Mouse (Mus musculus) neural tube, embryonic 11.5 days (tissue): ENCODE results near the gene Surf4. TPM values are rescaled to one million over a fixed set of nuclear protein-coding genes. Genes with fewer than 3 reads are reported as not detected.

ENCODE experiments used
- ATAC-seq: fragments of 200-750 bp; cut with Nextera tagmentation; 2 replicates; pipeline ENCODE4 v1.8.0; 2017; ENCODE audit warnings: moderate number of reproducible peaks, mild to moderate bottlenecking, moderate TSS enrichment, moderate library complexity; ENCODE audit not compliant: insufficient read depth, low FRiP score, low TSS enrichment
- DNase-seq: peaks from one replicate; pipeline ENCODE4 v3.0.0-alpha.2; 2015; ENCODE audit warnings: low spot score
- H3K27ac ChIP-seq: fragments of 300-500 bp; sonication (generic); 2 replicates; pipeline ENCODE4 v1.5.1; 2014; ENCODE audit warnings: low read depth, mild to moderate bottlenecking, low read length
- H3K27me3 ChIP-seq: fragments of 300-500 bp; sonication (generic); 2 replicates; pipeline ENCODE4 v1.6.1; 2014; ENCODE audit warnings: mild to moderate bottlenecking, low read length, mixed read lengths; ENCODE audit not compliant: control insufficient read depth, insufficient read depth
- H3K36me3 ChIP-seq: fragments of 300-500 bp; sonication (generic); 2 replicates; pipeline ENCODE4 v1.6.1; 2014; ENCODE audit warnings: mild to moderate bottlenecking, low read length, moderate library complexity, mixed read lengths; ENCODE audit not compliant: control insufficient read depth, insufficient read depth
- H3K4me1 ChIP-seq: fragments of 300-500 bp; sonication (generic); 2 replicates; pipeline ENCODE4 v1.6.1; 2014; ENCODE audit warnings: low read length, mixed read lengths; ENCODE audit not compliant: control insufficient read depth, insufficient read depth
- H3K4me2 ChIP-seq: fragments of 300-500 bp; sonication (generic); 2 replicates; pipeline ENCODE4 v1.6.1; 2014; ENCODE audit warnings: low read depth, mild to moderate bottlenecking, moderate library complexity
- H3K4me3 ChIP-seq: fragments of 300-500 bp; sonication (generic); 2 replicates; pipeline ENCODE4 v1.5.1; 2014; ENCODE audit warnings: low read depth, low read length
- H3K9ac ChIP-seq: fragments of 300-500 bp; sonication (generic); 2 replicates; pipeline ENCODE4 v1.6.1; 2014; ENCODE audit warnings: mild to moderate bottlenecking, low read length
- H3K9me3 ChIP-seq: fragments of 300-500 bp; sonication (generic); 2 replicates; pipeline ENCODE4 v1.6.1; 2016; ENCODE audit warnings: low read length; ENCODE audit not compliant: control insufficient read depth
- WGBS: fragments of 180-500 bp; shearing (Covaris S2); extraction: QIAGEN DNeasy Blood & Tissue Kit; methylation state at CpG from one replicate; pipeline ENCODE4 v1.1.7; 2014; 5-methylcytosine and 5-hydroxymethylcytosine counted together
- polyA plus RNA-seq: library from polyadenylated mRNA; unstranded; fragments of >200 nt; fragmentation: Nextera tagmentation; extraction: Ambion mirVana; gene quantifications from 2 replicates; pipeline ENCODE4 v1.2.1, GENCODE M21; 2014

Surf4 gene
- polyA plus RNA-seq, 1 experiment from 2014 or later: 171 TPM

DNA sequence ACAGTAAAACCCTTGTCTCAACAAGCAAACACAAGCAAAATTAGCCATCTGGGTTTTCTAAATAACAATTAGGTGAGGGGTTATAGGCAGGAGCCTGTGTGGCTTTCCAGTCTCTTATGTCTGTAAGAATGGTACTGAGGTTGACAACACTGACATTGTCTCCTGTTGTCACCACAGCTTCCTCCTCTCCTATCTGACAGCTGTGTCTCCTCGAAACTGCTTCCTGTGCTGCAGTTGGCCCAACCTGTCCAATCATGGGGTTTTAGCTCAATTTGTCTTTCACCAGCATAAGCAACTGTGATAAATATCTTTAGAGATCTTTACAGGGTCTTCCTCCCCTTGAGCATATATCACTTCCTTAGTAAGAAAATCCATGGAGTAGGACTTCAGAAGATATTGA is 2.7 kb upstream of the Surf4 start:
- ATAC-seq (no peak), DNase-seq (no peak)
- Histone ChIP-seq H3K27me3 (no peaks in the 10 kb centered on the region), H3K9me3 (no peaks in the 10 kb centered on the region), H3K36me3 (no peaks in the 10 kb centered on the region), H3K4me1 (peaks cover 8% of the 10 kb centered on the region; the same call in 1 of the 2 replicates), H3K4me3 (no peak overlapping the region), H3K4me2 (no peak overlapping the region), H3K27ac (no peak overlapping the region), H3K9ac (no peak overlapping the region)
- WGBS: 73% methylated on average over 1 of the region's 1 CpGs

GRCm38 (mm10) chr2:26935286-26935685 is 1.6 kb upstream of the Surf4 start:
- Histone ChIP-seq H3K9me3 (no peaks in the 10 kb centered on the region), H3K27me3 (no peaks in the 10 kb centered on the region), H3K4me1 (peaks cover 15% of the 10 kb centered on the region; the same call in 1 of the 2 replicates), H3K27ac (no peak overlapping the region), H3K9ac (no peak overlapping the region), H3K36me3 (no peaks in the 10 kb centered on the region), H3K4me3 (no peak overlapping the region), H3K4me2 (no peak overlapping the region)
- ATAC-seq (no peak), DNase-seq (no peak)
- whole genome bisulfite sequencing: 94% methylated on average over 2 of the region's 2 CpGs

- Histone ChIP-seq H3K36me3 (peaks cover 2% of the 10 kb centered on the region; the same call in 1 of the 2 replicates), H3K4me2 (peak overlapping the region; percentile 88), H3K4me3 (peak overlapping the region; percentile 96), H3K4me1 (peaks cover 15% of the 10 kb centered on the region; the same call in 1 of the 2 replicates), H3K27ac (peak overlapping the region; percentile 78), H3K27me3 (no peaks in the 10 kb centered on the region), H3K9me3 (no peaks in the 10 kb centered on the region), H3K9ac (peak overlapping the region; percentile 96)
- DNase-seq (no peak), ATAC-seq (peak; percentile 45; the same call in 1 of the 2 replicates)
- WGBS: 3% methylated on average over 45 of the region's 49 CpGs
Measured at GRCm38 (mm10) chr2:26932473-26933303, 1.0 kb downstream of the Surf4 start.

- H3K27me3 ChIP-seq: no peaks in the 10 kb centered on the region
Measured at GRCm38 (mm10) chr2:26930390-26930789, 3.3 kb downstream of the Surf4 start.

DNA sequence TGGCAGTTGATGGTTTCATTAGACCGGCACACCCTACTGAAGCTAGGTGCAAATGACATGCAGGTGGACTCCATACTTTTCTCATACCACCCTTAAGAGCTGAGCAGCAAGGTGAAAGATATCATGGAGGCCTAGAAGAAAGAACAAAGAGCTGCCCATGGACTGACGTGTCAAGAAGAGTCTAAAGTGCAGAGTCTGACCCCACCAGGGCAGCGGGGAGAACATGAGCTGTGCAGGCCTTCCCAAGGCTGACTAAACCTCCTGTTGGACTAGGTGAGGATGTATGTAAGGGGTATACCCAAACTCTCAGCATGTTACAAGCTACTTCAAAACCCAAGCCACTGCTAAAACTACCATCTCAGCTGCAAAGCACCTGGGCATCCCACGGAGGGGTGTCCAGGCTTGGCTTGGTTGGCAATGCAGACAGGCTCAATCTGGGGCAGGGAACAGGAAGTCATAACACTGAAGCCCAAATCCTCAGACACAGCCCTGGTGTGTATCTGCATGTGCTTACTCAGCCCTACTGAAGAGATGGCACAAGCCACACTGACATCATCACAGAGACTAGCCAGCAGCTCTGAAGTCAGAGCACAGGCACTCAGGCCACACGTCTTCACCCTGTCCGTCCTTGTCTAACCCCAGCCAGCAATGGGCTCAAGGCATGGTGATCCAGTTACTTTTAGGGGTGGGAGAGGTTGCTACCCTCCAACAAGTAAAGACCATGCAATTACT is 5.8 kb downstream of the Surf4 start:
- Histone ChIP-seq H3K36me3 (peaks cover 18% of the 10 kb centered on the region), H3K4me3 (no peak overlapping the region), H3K27me3 (no peaks in the 10 kb centered on the region), H3K9ac (no peak overlapping the region), H3K9me3 (no peaks in the 10 kb centered on the region), H3K4me1 (peaks cover 15% of the 10 kb centered on the region; the same call in 1 of the 2 replicates), H3K4me2 (no peak overlapping the region), H3K27ac (no peak overlapping the region)
- no peak for ATAC-seq
- DNase-seq: no peak
- WGBS: 91% methylated on average over 6 of the region's 6 CpGs

More at GRCm38 (mm10) chr2:26930390-26930789, 3.3 kb downstream of the Surf4 start:
- Histone ChIP-seq H3K4me2 (no peak overlapping the region), H3K4me1 (peaks cover 15% of the 10 kb centered on the region; the same call in 1 of the 2 replicates), H3K9ac (no peak overlapping the region), H3K27ac (no peak overlapping the region), H3K9me3 (no peaks in the 10 kb centered on the region), H3K36me3 (peaks cover 5% of the 10 kb centered on the region), H3K4me3 (no peak overlapping the region)
- 53% methylated on average over 1 of the region's 1 CpGs for WGBS
- ATAC-seq (no peak), DNase-seq (peak; percentile 58)

DNA sequence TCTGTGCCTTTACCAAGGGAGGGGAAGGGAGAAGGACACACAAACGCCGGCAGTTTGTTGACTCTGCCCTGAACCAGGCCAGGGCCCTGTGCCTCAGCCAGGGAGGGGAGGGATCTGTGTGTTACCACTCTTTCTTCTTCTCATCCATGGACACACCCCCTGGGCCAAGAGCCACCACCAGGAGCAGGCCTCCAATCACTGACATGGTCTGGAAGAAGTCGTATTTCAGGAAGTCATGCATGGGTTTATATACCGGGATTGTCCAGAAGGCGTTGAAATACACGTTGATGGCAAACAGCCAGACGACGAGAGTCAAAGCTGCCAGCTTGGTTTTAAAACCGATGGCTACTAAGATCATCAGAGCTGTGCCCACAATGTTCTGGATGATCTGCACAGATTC is 11.9 kb downstream of the Surf4 start:
- DNase-seq (no peak), ATAC-seq (no peak)
- Histone ChIP-seq H3K9ac (no peak overlapping the region), H3K27ac (no peak overlapping the region), H3K9me3 (no peaks in the 10 kb centered on the region), H3K4me3 (no peak overlapping the region), H3K27me3 (no peaks in the 10 kb centered on the region), H3K36me3 (peaks cover 40% of the 10 kb centered on the region), H3K4me1 (peaks cover 14% of the 10 kb centered on the region), H3K4me2 (no peak overlapping the region)
- WGBS: 88% methylated on average over 9 of the region's 9 CpGs

GRCm38 (mm10) chr2:26920190-26920855 is 13.4 kb downstream of the Surf4 start:
- H3K4me3 ChIP-seq: no peak overlapping the region
- H3K9ac ChIP-seq: no peak overlapping the region
- H3K27ac ChIP-seq: no peak overlapping the region
- H3K4me1 ChIP-seq: peaks cover 20% of the 10 kb centered on the region
- no peak overlapping the region for H3K4me2 ChIP-seq
- DNase-seq (no peak), ATAC-seq (no peak)
- 90% methylated on average over 6 of the region's 6 CpGs for whole genome bisulfite sequencing
- no peaks in the 10 kb centered on the region for H3K27me3 ChIP-seq
- H3K36me3 ChIP-seq: peaks cover 36% of the 10 kb centered on the region
- no peaks in the 10 kb centered on the region for H3K9me3 ChIP-seq

DNA sequence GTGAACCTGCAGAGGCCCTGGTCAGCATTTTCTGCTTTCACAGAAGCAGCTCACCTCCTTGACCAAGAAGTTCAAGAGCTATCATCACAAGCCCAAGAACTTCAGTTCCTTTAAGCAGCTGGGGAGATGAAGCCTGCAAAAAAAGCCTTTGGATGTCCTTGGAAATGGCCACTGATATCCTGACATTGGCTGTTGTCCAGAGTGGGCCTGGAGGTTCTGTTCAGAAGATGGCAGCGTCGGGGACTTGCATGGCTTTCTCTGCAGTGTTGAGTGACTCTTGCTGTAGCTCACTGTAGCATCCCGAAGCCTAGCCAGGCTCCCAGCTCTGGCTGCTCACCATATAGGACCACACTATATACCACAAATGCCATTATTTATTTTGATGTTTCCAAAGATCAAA is 14.0 kb downstream of the Surf4 start:
- Histone ChIP-seq H3K9ac (no peak overlapping the region), H3K27me3 (no peaks in the 10 kb centered on the region), H3K9me3 (no peaks in the 10 kb centered on the region), H3K27ac (no peak overlapping the region), H3K36me3 (peaks cover 30% of the 10 kb centered on the region), H3K4me2 (no peak overlapping the region), H3K4me1 (peaks cover 20% of the 10 kb centered on the region), H3K4me3 (no peak overlapping the region)
- ATAC-seq (no peak), DNase-seq (no peak)
- 82% methylated on average over 3 of the region's 3 CpGs for WGBS
